Mouse (Mus musculus): ENCODE results near the gene Tex16.

Gene Tex16

GRCm38 (mm10) chrX:112010707-112011106, at the start of gene Tex16:
Tex16 (plus strand) TSS chrX:112011007.
- no peak for DNase-seq

GRCm38 (mm10) chrX:111999661-112000060, 11.1 kb upstream of the Tex16 start:
- DNase-seq, result no peak

All from cerebellum, adult 9-10 months (tissue).